Mouse (Mus musculus): ENCODE data around the gene Rbms3.

- TF ChIP-seq CTCF (IDR thresholded peaks at IDR 0.05), result no peak
- TF ChIP-seq EP300 (IDR thresholded peaks at IDR 0.05), result no peak
Measured at GRCm38 (mm10) chr9:117222741-117223140, 407.0 kb downstream of the Rbms3 start.
